Mouse (Mus musculus): ENCODE measurements around the gene Wdr74. TPM values are rescaled to one million over a fixed set of nuclear protein-coding genes. Genes with fewer than 3 reads are reported as not detected.

Wdr74 gene
- total RNA-seq, 2 experiments from 2014 or later = 52.3 to 71.2 TPM

Small RNA genes lying within 50 kb of the gene (microRNA-seq; reads per million reads assigned to microRNA genes)
- gene Mir6992 = not detected

Other genes with a start within 250 kb of the Wdr74 start
- gene Slc22a8, start 144.6 kb upstream of the Wdr74 start, total RNA-seq (2021) = under 1 TPM in 1 of 2 experiments, not detected in 1; 0.36 TPM
- not detected for gene Slc22a6, start 117.8 kb upstream of the Wdr74 start, total RNA-seq (2021)
- 1 to 10 TPM; 1.3 TPM for gene Chrm1, start 72.0 kb upstream of the Wdr74 start, total RNA-seq (2021)
- gene Slc3a2, start 12.5 kb upstream of the Wdr74 start, total RNA-seq (2021) = 100 to 1,000 TPM; 354 to 445 TPM
- 1 to 10 TPM in 1 of 2 experiments, under 1 TPM in 1; 0.82 to 1.0 TPM for gene 1700092M07Rik, start 4.9 kb downstream of the Wdr74 start, total RNA-seq (2021)
- 10 to 100 TPM; 83.6 to 92.9 TPM for gene Stx5a, start 5.6 kb downstream of the Wdr74 start, total RNA-seq (2021)
- 100 to 1,000 TPM in 1 of 2 experiments, 10 to 100 TPM in 1; 94.7 to 144 TPM for gene Nxf1, start 21.2 kb downstream of the Wdr74 start, total RNA-seq (2021)
- gene Tmem223, start 35.2 kb downstream of the Wdr74 start, total RNA-seq (2021) = 100 to 1,000 TPM; 113 to 127 TPM
- gene Tmem179b, start 38.6 kb downstream of the Wdr74 start, total RNA-seq (2021) = 10 to 100 TPM; 44.8 to 69.2 TPM
- 10 to 100 TPM; 11.2 to 16.7 TPM for gene Taf6l, start 50.6 kb downstream of the Wdr74 start, total RNA-seq (2021)
- gene Polr2g, start 62.8 kb downstream of the Wdr74 start, total RNA-seq (2021) = 10 to 100 TPM; 90.5 to 98.5 TPM
- 1 to 10 TPM; 2.0 to 2.9 TPM for gene Zbtb3, start 66.7 kb downstream of the Wdr74 start, total RNA-seq (2021)
- 10 to 100 TPM; 31.7 to 32.2 TPM for gene Ttc9c, start 83.5 kb downstream of the Wdr74 start, total RNA-seq (2021)
- 10 to 100 TPM; 61.8 to 67.6 TPM for gene Hnrnpul2, start 84.2 kb downstream of the Wdr74 start, total RNA-seq (2021)
- 1 to 10 TPM in 1 of 2 experiments, not detected in 1; 1.7 TPM for gene AC129217.1, start 93.9 kb downstream of the Wdr74 start, total RNA-seq (2021)
- 100 to 1,000 TPM; 132 to 176 TPM for gene Bscl2, start 101.6 kb downstream of the Wdr74 start, total RNA-seq (2021)
- 1 to 10 TPM; 5.2 to 5.4 TPM for gene Gng3, start 103.4 kb downstream of the Wdr74 start, total RNA-seq (2021)
- 1 to 10 TPM; 4.2 to 4.5 TPM for gene Lrrn4cl, start 114.9 kb downstream of the Wdr74 start, total RNA-seq (2021)
- gene Ubxn1, start 135.7 kb downstream of the Wdr74 start, total RNA-seq (2021) = 100 to 1,000 TPM; 177 to 218 TPM
- 10 to 100 TPM; 49.9 to 79.8 TPM for gene Uqcc3, start 145.1 kb downstream of the Wdr74 start, total RNA-seq (2021)
- 10 to 100 TPM in 1 of 2 experiments, 1 to 10 TPM in 1; 5.3 to 17.6 TPM for gene Lbhd1, start 147.9 kb downstream of the Wdr74 start, total RNA-seq (2021)
- gene Gm49403, start 148.1 kb downstream of the Wdr74 start, total RNA-seq (2021) = not detected
- gene 1810009A15Rik, start 153.0 kb downstream of the Wdr74 start, total RNA-seq (2021) = 10 to 100 TPM; 49.6 to 50.3 TPM
- gene Gm49416, start 153.1 kb downstream of the Wdr74 start, total RNA-seq (2021) = 1 to 10 TPM; 1.0 to 4.2 TPM
- gene Ints5, start 157.2 kb downstream of the Wdr74 start, total RNA-seq (2021) = 10 to 100 TPM; 23.7 to 25.8 TPM
- 100 to 1,000 TPM; 190 to 201 TPM for gene Ganab, start 162.2 kb downstream of the Wdr74 start, total RNA-seq (2021)
- gene B3gat3, start 184.5 kb downstream of the Wdr74 start, total RNA-seq (2021) = 10 to 100 TPM; 56.3 to 66.1 TPM
- gene Rom1, start 193.5 kb downstream of the Wdr74 start, total RNA-seq (2021) = 10 to 100 TPM; 38.7 to 61.5 TPM
- 10 to 100 TPM; 46.9 to 59.1 TPM for gene Eml3, start 193.7 kb downstream of the Wdr74 start, total RNA-seq (2021)
- 10 to 100 TPM; 88.0 to 88.6 TPM for gene Mta2, start 206.0 kb downstream of the Wdr74 start, total RNA-seq (2021)
- 10 to 100 TPM; 20.7 to 24.4 TPM for gene Tut1, start 218.0 kb downstream of the Wdr74 start, total RNA-seq (2021)
- gene Eef1g, start 231.2 kb downstream of the Wdr74 start, total RNA-seq (2021) = 100 to 1,000 TPM; 331 to 363 TPM

Data from adrenal gland, postnatal 36 days (tissue).